Mouse (Mus musculus) lung, postnatal 36 days (tissue): ENCODE measurements around the gene Wdr93.
A peak's percentile ranks its signal among the peaks of the same experiment; 100 is the strongest.

Experiments
- DNase-seq: peaks from one replicate; pipeline ENCODE4 v3.0.0; 2022; ENCODE audit warnings: mixed read lengths

Wdr93 gene

DNA sequence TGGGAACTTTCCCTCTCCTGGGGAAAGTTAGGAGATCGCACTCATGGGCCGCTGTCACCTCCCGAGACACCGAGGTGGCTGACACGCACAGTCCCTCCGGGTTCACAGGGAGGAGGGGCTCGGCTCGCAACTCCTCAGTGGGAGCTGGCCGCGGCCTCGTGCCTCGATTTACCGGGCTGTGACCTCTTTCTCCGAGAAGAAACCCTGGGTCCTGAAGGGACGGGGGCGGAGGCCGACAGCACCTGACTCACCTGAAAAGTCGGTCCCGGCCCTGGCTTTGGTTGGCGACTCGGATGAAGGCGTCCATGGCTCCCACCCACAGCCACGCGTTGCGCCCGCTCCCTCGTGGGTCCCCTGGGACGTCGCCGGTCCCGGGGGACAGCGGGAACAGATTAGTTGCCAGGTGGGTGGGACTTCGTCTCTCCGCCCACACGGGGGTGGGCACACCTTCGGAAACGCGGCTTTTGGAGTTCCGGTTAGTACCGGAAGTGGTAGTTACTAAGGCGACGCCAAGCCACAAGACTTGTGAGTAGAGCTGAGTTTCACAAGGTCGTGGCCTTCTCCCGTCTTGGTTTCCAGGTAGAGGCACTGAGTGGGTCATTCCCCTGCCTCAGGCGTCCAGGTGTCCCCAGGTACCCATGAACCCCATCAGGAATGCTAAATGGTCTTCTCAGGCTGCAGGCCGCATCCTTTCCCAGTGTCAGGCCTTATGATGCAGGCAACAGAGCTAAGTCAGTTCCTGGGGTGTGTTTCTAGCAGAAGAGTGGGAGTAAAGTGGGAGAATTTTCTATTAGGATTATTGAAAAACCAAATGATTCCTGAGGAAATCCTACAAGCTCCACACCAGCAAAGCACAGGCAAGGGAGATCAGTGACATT lies at the start of gene Wdr93, which contains the start of gene Pex11a:
Wdr93 (plus strand) TSS at position 505 of the 878 bp plus-strand sequence.
Pex11a (minus strand) TSS at position 473 of the 878 bp plus-strand sequence.
- DNase-seq = peak; percentile 92

DNA sequence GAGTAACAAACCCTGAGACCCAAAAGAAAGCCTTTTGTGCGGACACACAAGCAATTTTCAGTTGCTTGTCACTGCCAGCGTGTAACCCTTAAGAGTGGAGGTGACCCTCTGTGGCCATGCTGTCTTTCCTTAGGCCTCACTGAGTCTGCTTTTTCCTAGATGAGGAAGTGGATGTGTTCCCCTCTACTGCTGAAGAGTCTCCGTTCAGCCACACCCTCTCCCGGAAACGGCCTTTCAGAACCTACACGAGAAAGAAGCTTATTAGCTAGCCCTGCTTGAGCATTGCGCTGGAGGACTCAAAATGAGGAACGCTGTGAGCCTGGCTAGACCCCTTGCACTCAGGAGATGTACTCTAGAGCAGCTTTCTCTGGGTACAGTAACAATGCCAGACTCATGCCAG lies 46.5 kb upstream of the Wdr93 start:
- DNase-seq = peak; percentile 39

DNA sequence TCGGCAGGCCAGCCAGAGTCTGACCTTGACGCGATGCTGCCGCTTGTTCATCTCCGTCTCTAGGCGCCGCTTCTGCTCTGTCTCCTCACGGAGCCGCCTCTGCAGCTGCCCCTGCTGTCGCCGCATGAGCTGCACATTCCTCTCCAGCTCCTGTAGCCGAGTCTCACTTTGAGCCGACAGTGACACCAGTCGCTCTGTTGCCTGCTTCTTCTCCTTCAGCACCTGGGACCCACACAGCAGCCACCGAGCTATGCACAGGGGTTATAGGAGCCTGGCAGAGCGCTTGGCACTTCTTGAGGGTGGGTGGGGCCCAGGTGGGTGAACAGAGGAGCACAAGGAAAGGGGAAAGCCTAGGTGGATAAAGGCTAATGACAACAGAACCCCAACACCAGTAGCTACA lies 40.2 kb upstream of the Wdr93 start:
- no peak for DNase-seq

DNA sequence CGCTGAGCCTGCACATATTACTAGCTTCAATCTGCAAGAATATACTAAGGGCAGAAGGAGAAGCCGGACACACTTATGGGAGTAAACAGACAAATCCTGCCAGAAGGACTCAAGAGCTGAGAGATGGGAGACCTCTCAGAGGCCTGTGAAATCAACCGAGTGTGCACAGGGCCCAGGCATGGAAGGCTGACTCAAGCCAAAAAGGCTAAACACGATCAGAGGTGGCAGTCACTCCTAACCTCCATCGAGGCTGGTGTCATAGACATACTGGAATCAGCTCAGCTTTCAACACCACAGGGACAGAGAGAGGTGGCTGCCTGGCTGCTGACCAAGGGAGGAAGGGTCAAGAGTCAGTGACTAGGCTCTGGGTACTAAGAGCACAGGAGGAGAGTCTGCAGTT lies 37.8 kb upstream of the Wdr93 start:
- DNase-seq = no peak

DNA sequence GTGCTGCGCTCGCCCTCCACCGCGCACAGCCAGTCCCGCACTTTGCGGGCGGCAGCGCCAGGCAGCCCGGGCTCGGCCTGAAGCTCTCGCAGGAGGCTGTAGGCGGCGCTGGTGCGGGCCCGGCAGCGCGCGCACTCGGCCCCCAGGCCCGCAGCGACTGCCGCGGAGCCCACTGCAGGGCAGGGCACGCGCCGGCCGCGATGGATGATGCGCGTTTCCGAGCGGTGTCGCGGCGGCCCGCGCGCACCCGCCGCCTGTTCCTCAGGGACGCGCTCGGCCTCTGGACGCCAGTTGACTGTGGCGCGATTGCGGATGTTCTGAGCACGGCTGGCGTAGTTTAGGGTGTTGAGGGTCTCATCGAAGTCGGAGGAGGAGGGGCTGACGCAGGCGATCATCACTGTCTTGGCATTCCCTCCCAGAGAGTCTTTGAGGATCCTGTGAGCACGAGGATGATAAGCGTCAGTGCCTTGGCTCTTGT lies 32.8 kb upstream of the Wdr93 start:
- no peak for DNase-seq

DNA sequence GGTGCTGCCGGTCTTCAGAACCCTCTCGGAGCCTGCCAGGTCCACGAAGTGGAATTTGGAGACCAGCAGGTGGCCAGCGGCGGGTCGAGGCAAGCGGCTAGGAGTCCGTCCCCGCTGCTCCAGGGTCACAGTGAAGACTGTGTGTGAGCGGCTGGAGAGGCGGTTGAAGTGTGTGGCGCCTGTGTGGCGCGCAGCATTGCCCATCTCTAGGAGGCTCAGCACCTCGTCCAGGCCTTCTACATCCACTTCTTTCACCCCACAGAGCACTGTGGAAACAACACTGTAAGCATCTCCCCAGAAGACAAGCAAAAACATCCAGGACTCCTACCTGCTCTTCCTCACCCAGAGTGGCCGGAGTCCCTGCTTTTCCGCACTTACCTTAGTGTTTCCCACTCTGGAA lies 32.1 kb upstream of the Wdr93 start:
- DNase-seq = no peak

DNA sequence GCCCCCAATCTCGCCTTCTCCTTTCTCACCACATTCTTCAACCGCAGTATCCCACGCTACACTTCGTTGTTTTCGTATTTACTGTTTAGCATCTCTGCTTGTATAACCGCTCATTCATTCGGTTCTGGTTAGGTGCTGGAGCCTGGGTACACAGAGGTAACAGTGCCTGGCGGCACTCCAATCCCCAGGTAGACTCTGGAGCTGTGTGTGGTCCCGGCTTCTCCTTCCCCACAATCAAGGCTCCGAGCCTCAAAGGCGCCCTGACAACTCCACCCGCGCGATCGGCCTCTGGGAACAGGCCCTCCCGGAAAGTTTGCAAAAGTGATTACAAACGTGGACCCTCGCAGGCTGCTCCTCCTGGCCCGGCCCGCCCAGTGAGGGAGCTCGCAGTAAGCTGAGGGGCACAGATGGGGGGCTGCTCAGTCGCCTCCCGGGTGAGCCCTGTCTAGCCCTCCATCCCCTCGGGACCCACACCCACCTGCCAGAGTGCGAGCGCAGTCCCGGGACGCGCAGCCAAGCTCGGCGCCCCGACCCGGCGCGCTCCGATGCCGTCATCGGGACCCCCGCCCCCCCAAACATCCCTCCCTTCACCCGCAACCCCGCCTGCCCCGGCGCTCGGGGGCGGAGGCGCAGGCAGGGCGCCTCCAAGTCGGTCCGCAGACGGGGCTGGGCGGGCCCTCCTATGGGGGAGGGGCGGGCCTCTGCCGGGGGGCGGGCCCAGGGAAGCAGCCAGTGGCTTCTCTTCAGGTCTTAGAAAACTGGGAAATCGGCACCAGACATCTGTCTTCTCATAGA lies 27.6 kb upstream of the Wdr93 start, which contains the start of gene Kif7:
Kif7 (minus strand) TSS at position 534 of the 795 bp plus-strand sequence.
- peak; percentile 86 for DNase-seq

DNA sequence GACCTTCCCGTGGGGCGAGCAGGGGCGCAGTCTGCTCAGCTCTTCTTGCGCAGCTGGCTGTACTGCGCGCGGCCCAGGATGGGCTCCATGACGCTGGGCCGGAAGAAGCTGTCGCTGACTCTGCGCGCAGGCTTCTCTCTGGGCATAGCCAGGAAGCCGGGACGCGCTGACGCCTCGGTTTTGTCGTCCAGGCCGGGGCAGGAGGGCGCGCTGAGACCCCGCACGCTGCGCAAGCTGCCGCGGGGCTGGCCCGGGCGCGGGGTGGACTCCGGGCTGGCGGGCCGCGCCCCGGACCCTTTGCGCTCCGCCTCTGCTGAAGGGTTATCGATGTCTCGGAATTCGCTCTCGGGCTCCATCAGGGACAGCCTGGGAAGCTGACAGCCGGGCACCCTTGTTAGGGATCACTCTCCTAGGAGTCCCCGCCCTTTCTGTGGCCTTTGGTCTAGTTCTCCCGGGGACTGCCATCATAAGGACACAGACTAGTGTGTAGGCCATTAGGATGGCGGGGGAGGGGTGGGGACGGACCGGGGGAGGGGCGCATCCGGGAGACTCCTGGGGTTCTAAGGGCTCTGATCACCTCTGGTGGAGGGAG lies 21.5 kb upstream of the Wdr93 start:
- DNase-seq = peak; percentile 41

DNA sequence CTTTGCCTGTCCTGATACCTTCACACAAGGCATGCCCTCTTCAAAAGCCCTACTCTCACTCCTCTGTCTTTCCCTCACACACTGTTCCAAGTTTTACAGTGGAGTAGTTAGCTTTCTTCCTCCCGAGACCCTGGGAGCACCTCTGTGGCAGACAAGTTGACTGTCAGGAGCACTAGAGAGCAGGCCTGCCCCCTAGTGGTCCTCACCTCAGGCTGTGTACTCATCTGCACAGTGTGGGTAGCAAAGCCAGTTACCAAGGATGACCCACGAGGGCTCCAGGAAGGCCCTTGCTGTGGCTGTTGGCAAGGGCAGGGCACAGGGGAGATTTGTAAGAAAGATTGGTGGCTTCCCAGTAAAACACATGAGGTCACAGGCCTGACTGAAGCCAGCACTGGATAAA lies 15.9 kb upstream of the Wdr93 start:
- peak; percentile 83 for DNase-seq

DNA sequence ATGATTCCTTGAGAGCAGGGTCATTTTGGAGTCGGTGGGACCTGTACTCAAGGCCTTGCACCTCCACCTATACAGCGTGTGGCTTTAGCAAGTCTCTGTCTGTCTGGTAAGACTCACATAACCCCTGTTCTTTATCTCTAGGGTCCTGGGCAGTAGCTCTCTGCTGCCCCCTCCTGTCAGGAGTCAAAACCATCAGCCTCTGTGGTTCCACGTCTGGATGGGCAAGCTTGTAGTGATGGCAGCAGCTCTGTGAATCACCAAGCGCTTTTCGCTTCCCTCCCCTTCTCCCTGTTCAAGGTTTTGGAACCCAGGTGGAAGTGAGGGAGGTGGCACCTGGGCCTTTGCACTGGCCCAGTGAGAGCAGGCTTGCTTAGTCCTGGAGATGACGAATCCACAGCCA lies 14.7 kb upstream of the Wdr93 start:
- DNase-seq = peak; percentile 69

DNA sequence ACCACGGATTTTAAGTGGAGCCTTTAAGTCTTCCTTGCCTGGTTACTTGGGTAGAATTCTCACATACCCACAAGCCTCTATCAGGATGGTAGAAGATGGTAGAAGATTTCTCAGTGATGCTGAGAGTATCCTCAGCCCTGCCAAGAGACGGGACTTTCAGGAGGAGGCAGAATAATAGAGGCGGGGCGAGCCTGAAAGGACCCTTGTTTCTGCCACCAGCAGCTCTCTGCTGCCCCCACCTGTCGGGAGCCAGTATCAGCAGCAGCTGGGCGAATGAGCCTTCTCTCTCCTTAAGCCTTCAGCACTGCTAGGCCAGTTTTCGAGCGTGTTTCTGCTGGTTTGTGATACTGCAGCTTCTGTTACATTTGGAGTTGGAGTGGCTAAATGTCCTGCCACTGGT lies 13.8 kb upstream of the Wdr93 start:
- peak; percentile 68 for DNase-seq

DNA sequence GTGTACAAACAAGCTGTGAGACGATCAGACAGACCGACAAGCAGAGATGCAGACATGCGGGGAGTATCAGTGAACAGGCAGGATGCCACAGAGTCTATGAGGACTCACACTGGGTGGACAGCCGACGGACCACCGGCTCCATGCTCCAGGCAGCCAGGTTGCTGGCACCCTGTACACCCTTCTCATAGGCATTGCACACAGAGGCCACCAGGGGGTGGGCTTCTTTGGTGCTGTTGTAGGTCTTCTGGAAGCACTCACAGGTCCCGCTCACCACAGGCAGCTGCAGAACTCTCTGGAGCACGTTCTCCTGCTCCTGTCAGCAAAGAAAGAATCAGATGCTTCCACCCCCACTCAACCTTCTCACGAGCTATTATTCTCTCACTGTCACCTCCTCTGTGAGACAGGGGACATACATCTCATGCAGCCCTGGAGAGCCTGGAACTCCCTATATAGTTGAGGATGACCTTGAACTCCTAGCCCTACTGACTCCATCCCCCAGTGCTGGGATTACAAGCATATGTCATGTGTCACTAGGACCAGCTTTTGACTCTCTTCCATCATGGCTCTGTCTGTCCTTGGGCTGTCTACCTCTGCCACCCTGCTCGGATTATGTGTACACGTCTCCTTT lies 13.1 kb upstream of the Wdr93 start:
- DNase-seq = no peak

DNA sequence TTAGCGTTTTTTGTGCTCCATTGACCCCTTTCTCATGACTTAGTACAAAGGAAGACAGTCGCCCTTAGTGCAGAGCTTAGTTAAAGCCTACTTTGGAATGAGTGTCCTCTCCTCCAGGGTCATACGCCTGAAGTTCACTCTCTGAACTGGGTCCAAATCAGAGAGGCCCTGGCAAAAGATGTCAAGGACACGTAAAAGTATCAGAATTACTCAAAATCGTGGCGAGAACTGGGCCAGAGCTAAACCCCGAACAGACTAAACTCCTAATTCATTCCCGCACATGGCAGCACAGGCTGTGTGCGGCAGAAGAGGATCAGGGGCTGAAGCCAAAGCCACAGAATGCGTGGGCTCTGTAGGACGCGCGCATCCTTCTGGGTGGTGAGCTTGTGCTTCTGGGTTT lies 11.5 kb upstream of the Wdr93 start:
- DNase-seq = no peak

DNA sequence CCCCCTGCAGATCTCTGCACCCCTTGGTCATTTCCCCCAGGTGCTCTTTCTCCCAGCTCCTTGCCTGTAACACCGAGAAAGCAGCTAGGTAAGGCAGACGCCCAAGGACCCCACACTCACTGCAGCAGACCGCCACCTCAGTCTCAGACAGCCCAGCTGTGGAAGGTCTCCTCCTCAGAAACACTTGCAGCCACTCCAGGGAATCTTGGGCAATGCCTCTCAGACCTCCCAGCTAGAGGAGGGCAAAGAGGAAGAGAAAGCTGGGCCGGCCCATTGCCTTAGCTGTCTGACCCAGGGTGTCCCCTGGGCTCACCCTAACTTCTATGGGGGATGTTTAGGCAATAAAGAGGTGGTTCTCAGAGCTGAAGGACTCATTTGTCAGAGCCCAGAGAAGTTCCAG lies 10.3 kb upstream of the Wdr93 start, which contains the start of gene Plin1:
Plin1 (minus strand) TSS at position 282 of the 400 bp plus-strand sequence.
- peak; percentile 59 for DNase-seq

DNA sequence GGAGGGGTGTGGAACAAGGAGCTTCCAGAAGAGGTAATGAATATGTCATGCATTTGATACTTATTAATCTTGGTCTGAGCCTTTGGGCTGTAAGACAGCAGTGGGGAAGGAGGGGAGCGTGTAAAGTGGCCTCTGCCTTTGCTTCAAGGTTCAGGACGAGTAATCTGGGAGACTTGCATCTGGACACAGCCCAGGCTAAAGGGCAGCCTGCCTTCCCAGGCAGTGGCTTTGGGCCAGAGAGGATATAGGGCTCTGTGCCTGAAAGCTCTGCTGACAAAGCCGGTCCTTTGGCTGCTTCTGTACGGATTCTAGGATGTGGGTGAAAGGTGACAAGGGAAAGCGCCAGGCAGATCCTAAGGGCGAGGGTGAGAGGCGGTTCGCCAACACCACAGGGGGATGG lies 8.4 kb upstream of the Wdr93 start:
- peak; percentile 19 for DNase-seq

DNA sequence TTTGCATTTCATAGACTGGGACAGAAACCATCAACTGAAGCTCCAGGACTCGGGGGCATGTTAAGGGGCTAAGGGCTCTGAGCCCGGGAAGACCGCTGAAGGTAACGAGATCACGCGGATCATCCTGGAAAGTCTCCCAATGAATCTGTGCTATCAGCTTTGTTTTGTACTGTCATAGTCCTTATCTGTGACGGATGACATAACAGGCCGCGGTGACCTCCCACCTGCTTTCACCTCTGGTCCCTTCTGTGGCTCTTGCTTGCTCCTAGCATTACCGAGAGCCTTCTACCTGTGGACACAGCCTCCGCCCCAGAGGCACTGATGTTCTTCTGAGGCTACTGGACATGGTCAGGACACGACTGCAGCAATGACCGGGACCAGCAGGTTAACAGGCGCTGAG lies 6.5 kb upstream of the Wdr93 start:
- no peak for DNase-seq

DNA sequence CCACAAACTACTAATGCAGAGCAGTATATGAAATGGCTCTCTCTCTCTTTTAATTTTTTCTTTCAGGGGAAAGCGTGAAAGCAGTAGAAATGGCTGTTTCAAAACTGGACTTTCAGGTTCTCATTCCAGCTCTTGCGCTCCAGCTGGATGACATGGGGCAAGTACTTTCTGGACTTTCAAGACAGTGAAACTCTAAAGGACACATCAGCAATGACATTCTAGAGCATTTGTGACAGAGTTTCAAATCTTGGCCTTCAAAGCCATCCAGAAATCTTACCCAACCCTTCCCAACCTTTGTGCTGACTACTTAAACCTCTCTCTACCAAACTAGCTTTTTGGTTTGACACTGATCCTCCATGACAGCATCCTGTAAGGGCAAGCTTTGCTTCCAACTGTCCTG lies 4.0 kb upstream of the Wdr93 start:
- DNase-seq = no peak

DNA sequence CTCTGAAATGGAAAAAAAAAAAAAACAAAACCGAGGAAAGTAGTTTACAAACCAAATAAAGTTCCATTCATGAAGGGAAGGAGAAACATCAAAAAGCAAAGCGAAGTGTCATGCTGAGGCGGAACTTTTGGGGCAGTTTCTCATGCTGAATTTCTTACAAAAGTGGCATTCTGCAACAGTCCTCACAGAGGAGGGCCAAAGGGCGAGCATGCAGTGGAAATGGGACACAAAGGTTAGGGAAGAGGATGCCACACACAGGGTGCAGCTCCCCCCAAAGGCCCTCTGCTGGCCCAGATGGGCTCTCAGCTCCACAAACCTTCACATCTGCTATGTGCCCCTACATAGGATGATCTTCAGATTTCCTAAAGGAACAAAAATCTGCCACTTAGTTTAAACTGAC lies 2.7 kb upstream of the Wdr93 start:
- no peak for DNase-seq

DNA sequence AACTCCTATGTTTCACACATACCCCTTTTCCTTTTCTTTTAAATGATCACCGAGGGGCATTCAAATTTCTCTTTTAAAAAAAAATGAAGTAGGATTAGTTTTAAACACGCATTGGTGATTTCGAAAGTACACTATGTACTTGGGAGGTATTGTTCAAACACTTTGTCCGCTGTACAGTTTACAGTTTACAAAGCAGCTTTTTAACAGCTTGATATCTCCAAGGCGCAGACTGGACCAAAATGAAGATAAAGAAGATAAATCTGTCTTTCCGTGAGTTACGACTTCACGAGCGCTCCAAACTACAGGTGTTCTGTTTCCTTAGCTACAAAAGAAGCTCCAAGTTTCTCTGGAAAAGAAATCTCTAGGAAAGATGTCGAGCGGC lies 695 bp upstream of the Wdr93 start:
- DNase-seq = peak; percentile 12

DNA sequence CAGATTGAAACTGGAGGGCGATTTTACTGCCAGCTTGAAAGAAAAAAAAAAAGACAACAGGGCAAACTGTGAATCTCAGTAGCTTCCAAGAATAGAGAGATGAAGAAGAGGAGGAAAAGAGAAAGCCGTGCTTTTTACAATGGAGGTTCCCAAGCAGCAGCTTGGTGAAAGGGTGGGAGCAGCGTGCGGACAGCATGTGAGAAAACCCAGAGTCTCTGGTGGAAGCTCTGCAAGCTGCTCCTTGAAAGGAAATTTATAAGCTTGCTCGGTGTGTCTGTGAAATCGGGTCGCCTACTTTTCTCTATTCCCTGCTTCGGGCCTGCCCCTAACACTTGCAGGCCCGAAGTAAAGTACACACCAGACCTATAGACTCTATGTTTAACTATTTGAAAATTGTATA lies 1.1 kb downstream of the Wdr93 start:
- DNase-seq = no peak

DNA sequence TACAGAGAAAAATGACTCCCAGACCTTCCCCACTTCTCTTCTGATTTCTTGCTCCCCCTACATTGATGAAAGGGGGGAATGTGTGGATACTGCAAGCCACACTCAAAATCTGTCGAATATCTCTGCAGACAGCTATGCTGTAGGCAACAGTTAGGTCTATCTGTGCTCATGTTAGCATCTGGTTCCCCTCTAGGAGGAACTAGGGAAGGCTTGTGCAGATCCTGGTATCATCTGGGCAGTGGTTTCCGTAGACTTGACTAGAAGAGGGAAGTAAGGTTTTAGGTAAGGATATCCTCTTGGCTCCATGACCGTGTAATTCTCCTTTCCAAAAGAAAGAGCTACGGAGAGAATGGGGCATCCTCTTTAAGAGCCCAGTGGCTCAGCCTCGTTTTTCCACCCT lies 1.6 kb downstream of the Wdr93 start:
- no peak for DNase-seq

DNA sequence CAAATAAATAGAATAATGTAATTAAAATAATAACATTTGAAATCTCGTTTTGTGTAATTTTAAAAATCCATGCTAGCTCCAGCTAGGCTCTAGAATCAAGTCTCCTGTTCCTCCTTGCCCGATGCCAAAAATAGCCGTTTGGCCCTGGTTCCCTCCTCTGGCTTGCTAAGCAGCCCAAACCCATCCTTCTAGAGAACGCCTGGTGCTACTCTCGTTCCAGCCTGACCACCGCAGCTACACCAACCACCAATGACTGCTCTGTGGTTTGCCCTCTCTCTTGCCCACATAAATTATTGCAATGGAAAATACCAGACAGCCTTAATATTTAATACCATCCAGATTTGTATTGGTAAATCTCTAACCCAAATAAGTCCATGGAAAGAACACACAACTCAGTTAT lies 4.7 kb downstream of the Wdr93 start:
- no peak for DNase-seq

DNA sequence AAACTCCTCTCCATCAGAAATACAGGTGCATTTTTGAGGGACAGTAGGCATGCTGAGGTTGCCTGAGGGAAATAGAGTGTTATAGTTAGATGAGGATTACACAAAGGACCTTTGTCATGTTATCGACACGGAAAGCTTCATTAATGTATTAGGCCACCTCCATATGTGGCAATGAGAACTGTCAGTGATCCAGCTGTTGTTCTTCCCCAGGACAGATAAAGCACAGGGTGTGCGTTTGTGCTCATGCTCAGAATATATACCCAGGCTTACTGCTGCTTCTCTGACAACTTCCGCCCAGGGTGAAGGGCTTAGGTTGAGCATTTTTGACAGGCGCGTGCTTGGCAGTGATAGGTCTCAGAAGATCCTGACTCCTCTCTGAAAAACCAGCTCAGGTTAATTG lies 6.5 kb downstream of the Wdr93 start:
- DNase-seq = no peak
